Mouse (Mus musculus) embryonic facial prominence, embryonic 12.5 days (tissue): ENCODE measurements around the gene Smc4. TPM values are rescaled to one million over a fixed set of nuclear protein-coding genes. Genes with fewer than 3 reads are reported as not detected.
A peak's percentile ranks its signal among the peaks of the same experiment; 100 is the strongest.

Experiments used
- ATAC-seq: fragments of 200-750 bp; cut with Nextera tagmentation; 2 replicates; pipeline ENCODE4 v1.8.0; 2017; ENCODE audit not compliant: insufficient number of reproducible peaks, insufficient read depth, low FRiP score, low TSS enrichment
- H3K27ac ChIP-seq: fragments of 300-500 bp; sonication (generic); 2 replicates; pipeline ENCODE4 v1.5.1; 2016; ENCODE audit warnings: mild to moderate bottlenecking
- H3K27me3 ChIP-seq: fragments of 300-500 bp; sonication (generic); 2 replicates; pipeline ENCODE4 v1.6.1; 2016; ENCODE audit warnings: mild to moderate bottlenecking, moderate library complexity
- H3K36me3 ChIP-seq: fragments of 300-500 bp; sonication (generic); 2 replicates; pipeline ENCODE4 v1.6.1; 2016; ENCODE audit warnings: mild to moderate bottlenecking
- H3K4me1 ChIP-seq: fragments of 300-500 bp; sonication (generic); 2 replicates; pipeline ENCODE4 v1.6.1; 2016
- H3K4me2 ChIP-seq: fragments of 300-500 bp; sonication (generic); replicated peaks from 2 replicates; pipeline ENCODE4 v1.6.1; 2016; ENCODE audit warnings: mild to moderate bottlenecking, moderate library complexity
- H3K4me3 ChIP-seq: fragments of 300-500 bp; sonication (generic); 2 replicates; pipeline ENCODE4 v1.5.1; 2016; ENCODE audit warnings: mild to moderate bottlenecking
- H3K9ac ChIP-seq: fragments of 300-500 bp; sonication (generic); 2 replicates; pipeline ENCODE4 v1.6.1; 2016; ENCODE audit warnings: mild to moderate bottlenecking, moderate library complexity
- H3K9me3 ChIP-seq: fragments of 300-500 bp; sonication (generic); 2 replicates; pipeline ENCODE4 v1.6.1; 2016; ENCODE audit warnings: mild to moderate bottlenecking, moderate library complexity
- WGBS: fragments of 180-500 bp; shearing (Covaris S2); methylation state at CpG from one replicate; pipeline ENCODE4 v1.1.7; 2016; 5-methylcytosine and 5-hydroxymethylcytosine counted together
- microRNA counts: library from miRNA; unstranded; fragments of <30 nt; microRNA quantifications from one replicate; lab custom pipeline; 2017
- microRNA-seq: library from miRNA; unstranded; fragments of <30 nt; microRNA quantifications from one replicate; pipeline ENCODE4, GENCODE M21; 2017
- polyA plus RNA-seq: library from polyadenylated mRNA; unstranded; fragments of >200 nt; fragmentation: Nextera tagmentation; extraction: Ambion mirVana; gene quantifications from 2 replicates; pipeline ENCODE4 v1.2.1, GENCODE M21; 2016

Gene Smc4
- polyA plus RNA-seq, 1 experiment from 2014 or later, result 174 TPM

- Histone ChIP-seq H3K9ac (no peak overlapping the region), H3K9me3 (no peaks in the 10 kb centered on the region), H3K4me3 (no peak overlapping the region), H3K36me3 (no peaks in the 10 kb centered on the region), H3K27me3 (no peaks in the 10 kb centered on the region), H3K4me1 (no peaks in the 10 kb centered on the region), H3K27ac (no peak overlapping the region), H3K4me2 (no peak overlapping the region)
- 86% methylated on average over 11 of the region's 11 CpGs for WGBS
- no peak for ATAC-seq
Measured at GRCm38 (mm10) chr3:69051894-69052293, 47.4 kb downstream of the Smc4 start.

DNA sequence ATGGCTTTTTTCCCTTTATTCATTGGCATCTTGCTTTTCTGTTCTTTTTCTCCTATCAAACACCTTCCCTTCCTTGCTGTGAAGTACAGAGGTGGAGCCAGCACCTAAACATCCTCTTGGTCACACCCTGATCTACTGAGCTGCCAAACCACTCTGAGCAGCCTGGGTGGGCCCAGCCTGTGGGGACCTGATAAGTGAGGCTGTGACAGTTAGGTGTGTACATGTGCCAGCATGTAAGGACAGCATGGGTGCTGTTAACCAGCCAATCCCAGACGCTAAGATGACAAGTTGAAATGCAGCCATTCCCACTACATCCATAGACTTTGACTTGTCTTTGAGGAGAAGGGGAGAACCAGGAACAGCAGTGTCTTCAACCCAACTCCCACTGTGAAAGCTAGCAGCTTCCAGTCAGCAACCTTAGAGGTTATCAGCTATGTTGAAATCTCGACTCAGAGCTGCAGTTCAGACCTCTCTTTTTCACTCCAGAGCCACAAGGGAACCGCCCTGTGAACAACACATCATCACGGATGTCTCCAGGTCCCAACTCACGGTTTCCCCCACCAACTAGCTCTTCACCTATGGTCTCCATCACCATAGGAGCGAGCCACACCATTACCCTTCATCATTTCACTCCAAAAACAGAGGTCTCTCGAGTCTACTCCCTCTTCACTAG is 50.4 kb downstream of the Smc4 start:
- Histone ChIP-seq H3K4me1 (no peaks in the 10 kb centered on the region), H3K27me3 (no peaks in the 10 kb centered on the region), H3K4me2 (no peak overlapping the region), H3K4me3 (no peak overlapping the region), H3K9ac (no peak overlapping the region), H3K27ac (no peak overlapping the region), H3K36me3 (no peaks in the 10 kb centered on the region), H3K9me3 (no peaks in the 10 kb centered on the region)
- 0 out of 2 replicates have a peak, but pooled peaks have one; percentile 67 for ATAC-seq
- 80% methylated on average over 7 of the region's 7 CpGs for WGBS

GRCm38 (mm10) chr3:69055871-69056270 is 51.3 kb downstream of the Smc4 start:
- no peaks in the 10 kb centered on the region for H3K4me1 ChIP-seq
- no peak for ATAC-seq
- no peak overlapping the region for H3K4me2 ChIP-seq
- WGBS, result 88% methylated on average over 3 of the region's 3 CpGs
- no peak overlapping the region for H3K27ac ChIP-seq
- no peak overlapping the region for H3K9ac ChIP-seq
- H3K4me3 ChIP-seq, result no peak overlapping the region
- no peaks in the 10 kb centered on the region for H3K9me3 ChIP-seq
- no peaks in the 10 kb centered on the region for H3K36me3 ChIP-seq
- no peaks in the 10 kb centered on the region for H3K27me3 ChIP-seq

GRCm38 (mm10) chr3:69060672-69061071 is 56.1 kb downstream of the Smc4 start:
- no peak overlapping the region for H3K4me2 ChIP-seq
- no peak overlapping the region for H3K9ac ChIP-seq
- H3K9me3 ChIP-seq, result no peaks in the 10 kb centered on the region
- 93% methylated on average over 4 of the region's 4 CpGs for WGBS
- H3K27me3 ChIP-seq, result no peaks in the 10 kb centered on the region
- no peak overlapping the region for H3K27ac ChIP-seq
- no peak overlapping the region for H3K4me3 ChIP-seq
- ATAC-seq, result no peak
- H3K4me1 ChIP-seq, result no peaks in the 10 kb centered on the region
- H3K36me3 ChIP-seq, result no peaks in the 10 kb centered on the region

DNA sequence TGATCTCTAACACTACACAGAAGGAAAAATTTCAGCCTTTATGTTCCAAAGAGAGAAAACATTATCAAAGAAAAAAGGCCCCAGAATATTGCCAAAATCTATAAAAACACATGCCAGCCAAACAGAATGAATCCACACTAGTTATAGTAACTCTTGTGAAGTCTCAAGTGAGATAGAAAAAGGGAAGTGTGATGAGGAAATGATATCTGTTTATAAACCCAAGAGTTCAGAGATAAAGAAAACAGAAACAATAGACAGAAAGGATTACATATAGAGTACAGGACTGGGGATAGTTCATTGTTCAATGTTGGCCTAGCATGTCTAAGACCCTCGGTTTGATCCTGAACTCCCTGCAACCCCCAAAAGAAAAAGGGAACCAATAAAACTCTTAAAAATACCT is 58.2 kb downstream of the Smc4 start:
- H3K9ac ChIP-seq, result no peak overlapping the region
- no peaks in the 10 kb centered on the region for H3K36me3 ChIP-seq
- H3K27me3 ChIP-seq, result no peaks in the 10 kb centered on the region
- H3K27ac ChIP-seq, result no peak overlapping the region
- H3K4me1 ChIP-seq, result no peaks in the 10 kb centered on the region
- H3K9me3 ChIP-seq, result no peaks in the 10 kb centered on the region
- H3K4me2 ChIP-seq, result no peak overlapping the region
- no peak for ATAC-seq
- 100% methylated on average over 1 of the region's 1 CpGs for WGBS
- no peak overlapping the region for H3K4me3 ChIP-seq

DNA sequence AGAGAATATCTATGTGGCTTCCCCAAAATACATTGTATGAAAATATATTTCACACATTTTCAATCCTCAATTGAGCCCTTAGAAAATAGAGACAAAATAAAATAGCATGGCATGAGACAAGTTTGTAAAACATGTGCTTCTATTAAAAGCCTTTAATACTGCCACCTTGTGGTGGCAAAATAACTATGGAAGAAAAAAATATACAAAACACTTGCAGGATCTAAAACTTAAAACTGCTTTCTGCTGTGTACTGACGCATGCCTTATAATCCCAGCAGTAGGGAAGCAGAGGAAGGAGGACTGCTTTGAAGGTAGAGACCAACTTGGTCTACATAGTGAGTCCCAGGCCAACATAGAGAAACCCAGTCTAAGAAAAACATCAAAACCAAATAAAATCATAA is 59.5 kb downstream of the Smc4 start:
- no peak overlapping the region for H3K4me3 ChIP-seq
- H3K36me3 ChIP-seq, result no peaks in the 10 kb centered on the region
- H3K9me3 ChIP-seq, result no peaks in the 10 kb centered on the region
- no peak overlapping the region for H3K9ac ChIP-seq
- no peak overlapping the region for H3K4me2 ChIP-seq
- no peak overlapping the region for H3K27ac ChIP-seq
- no peak for ATAC-seq
- no peaks in the 10 kb centered on the region for H3K27me3 ChIP-seq
- H3K4me1 ChIP-seq, result no peaks in the 10 kb centered on the region
- 55% methylated on average over 1 of the region's 1 CpGs for WGBS

MicroRNAs within 50 kb of the gene (microRNA counts, 519-probe panel; counts per million panel counts)
- 6,986 counts per million, percentile 97 among the panel's probes with 10 or more counts for microRNA mmu-miR-15b (lab: Ali Mortazavi, UCI)

Small RNA genes lying within 50 kb of the gene (microRNA-seq; reads per million reads assigned to microRNA genes)
- 1,651 reads per million, percentile 81 among the genes with 10 or more reads in this experiment for gene Mir15b
- 504 reads per million, percentile 69 among the genes with 10 or more reads in this experiment for gene Mir16-2

Other genes starting within 250 kb of the Smc4 start
- gene 1110032F04Rik, start 135.2 kb upstream of the Smc4 start, polyA plus RNA-seq, result 2.0 and 2.4 TPM in 2 replicates
- 22.2 and 24.5 TPM in 2 replicates for gene Ift80, start 168 bp upstream of the Smc4 start, polyA plus RNA-seq
- 165 and 167 TPM in 2 replicates for gene Trim59, start 40.0 kb downstream of the Smc4 start, polyA plus RNA-seq
- gene Kpna4, start 122.4 kb downstream of the Smc4 start, polyA plus RNA-seq, result 45.7 and 47.9 TPM in 2 replicates
- not detected in 2 replicates for gene Arl14, start 217.7 kb downstream of the Smc4 start, polyA plus RNA-seq